Mouse (Mus musculus) spleen, adult 2 months (tissue): ENCODE data around the gene Muc1. TPM values are rescaled to one million over a fixed set of nuclear protein-coding genes. Genes with fewer than 3 reads are reported as not detected.

Experiments
- DNase-seq, 2 experiments: peaks; one replicate each; pipeline versions ENCODE4 v3.0.0 to v3.0.0-alpha.2; 2012 to 2021; ENCODE audit warnings: low spot score in 2 of 2, low read depth in 1 of 2
- H3K27ac ChIP-seq: fragments of 200-500 bp; 2 replicates; pipeline ENCODE4 v1.5.1; 2012; ENCODE audit warnings: low read length, inconsistent platforms; ENCODE audit not compliant: insufficient read depth
- H3K27me3 ChIP-seq: fragments of 200-500 bp; 2 replicates; pipeline ENCODE4 v1.6.1; 2012; ENCODE audit warnings: mild to moderate bottlenecking, moderate library complexity, low read length, inconsistent platforms; ENCODE audit not compliant: control insufficient read depth, insufficient read depth
- H3K36me3 ChIP-seq: fragments of 200-500 bp; 2 replicates; pipeline ENCODE4 v1.6.1; 2012; ENCODE audit warnings: mild to moderate bottlenecking, low read length, inconsistent platforms; ENCODE audit not compliant: control insufficient read depth, insufficient read depth
- H3K4me1 ChIP-seq: fragments of 200-500 bp; 2 replicates; pipeline ENCODE4 v1.6.1; 2011; ENCODE audit warnings: inconsistent platforms; ENCODE audit not compliant: control insufficient read depth, insufficient read depth, insufficient read length
- H3K4me3 ChIP-seq: fragments of 200-500 bp; 2 replicates; pipeline ENCODE4 v1.5.1; 2011; ENCODE audit warnings: mild to moderate bottlenecking, inconsistent platforms; ENCODE audit not compliant: insufficient read depth, insufficient read length; ENCODE audit errors: extremely low read depth
- CTCF ChIP-seq: fragments of 200-500 bp; IDR thresholded peaks from 2 replicates; pipeline ENCODE4 v1.5.1; 2011; ENCODE audit warnings: mild to moderate bottlenecking, inconsistent platforms; ENCODE audit not compliant: insufficient read depth, insufficient read length, insufficient replicate concordance; ENCODE audit errors: extremely low read depth
- POLR2A ChIP-seq: fragments of 200-500 bp; IDR thresholded peaks from 2 replicates; pipeline ENCODE4 v1.6.1; 2011; ENCODE audit warnings: low read depth, low read length, inconsistent platforms
- WGBS: fragments of 180-500 bp; shearing (Covaris S2); methylation state at CpG from one replicate; pipeline ENCODE4 v1.1.7; 2018; 5-methylcytosine and 5-hydroxymethylcytosine counted together
- polyA plus RNA-seq: library from polyadenylated mRNA; depleted of rRNA; stranded (reverse); fragments of >200 nt; gene quantifications from 2 replicates; pipeline ENCODE4 v1.2.3, GENCODE M21; 2012

Gene Muc1
- polyA plus RNA-seq, 1 experiment: 17.4 TPM

GRCm38 (mm10) chr3:89226900-89227299 is 2.0 kb upstream of the Muc1 start, which contains the start of gene Mtx1:
Gene Mtx1, minus strand, starts transcription at chr3:89227088.
- peak within 1 kb of the TSS; percentile 35; the same call in 1 of the 2 replicates for H3K4me3 ChIP-seq
- H3K27me3 ChIP-seq: peaks cover 8% of the 10 kb centered on the region; the same call in 1 of the 2 replicates
- no peak for TF ChIP-seq POLR2A
- no peak for TF ChIP-seq CTCF
- WGBS: 16% methylated on average over 21 of the region's 21 CpGs
- H3K4me1 ChIP-seq: peaks cover 14% of the 10 kb centered on the region; the same call in 1 of the 2 replicates
- H3K27ac ChIP-seq: no peak within 1 kb of the TSS
- no peak for DNase-seq
- no peaks in the 10 kb centered on the region for H3K36me3 ChIP-seq

GRCm38 (mm10) chr3:89227307-89228179 is 1.3 kb upstream of the Muc1 start:
- peaks cover 8% of the 10 kb centered on the region; the same call in 1 of the 2 replicates for H3K27me3 ChIP-seq
- WGBS: 5% methylated on average over 41 of the region's 41 CpGs
- peak in 1 of 2 experiments; percentile 33 for DNase-seq
- H3K36me3 ChIP-seq: no peaks in the 10 kb centered on the region
- H3K4me1 ChIP-seq: peaks cover 15% of the 10 kb centered on the region; the same call in 1 of the 2 replicates
- TF ChIP-seq POLR2A (no peak), CTCF (no peak)
- H3K27ac ChIP-seq: no peak overlapping the region
- peak overlapping the region; percentile 35; the same call in 1 of the 2 replicates for H3K4me3 ChIP-seq

- under 1% methylated on average over 18 of the region's 20 CpGs for WGBS
- no peak overlapping the region for H3K27ac ChIP-seq
- peak; percentile 58 to 87 for DNase-seq
Measured at GRCm38 (mm10) chr3:89228180-89228549, 692 bp upstream of the Muc1 start.

GRCm38 (mm10) chr3:89229276-89229675 is 419 bp downstream of the Muc1 start:
- Histone ChIP-seq H3K4me1 (peaks cover 28% of the 10 kb centered on the region), H3K27me3 (peaks cover 8% of the 10 kb centered on the region; the same call in 1 of the 2 replicates), H3K36me3 (no peaks in the 10 kb centered on the region), H3K27ac (no peak overlapping the region), H3K4me3 (no peak overlapping the region)
- TF ChIP-seq POLR2A (no peak), CTCF (no peak)
- no peak for DNase-seq
- WGBS: 87% methylated on average over 4 of the region's 4 CpGs

More at GRCm38 (mm10) chr3:89228180-89228549, 692 bp upstream of the Muc1 start:
- no peaks in the 10 kb centered on the region for H3K36me3 ChIP-seq
- H3K4me1 ChIP-seq: peaks cover 17% of the 10 kb centered on the region; the same call in 1 of the 2 replicates
- H3K4me3 ChIP-seq: peak overlapping the region; percentile 56
- TF ChIP-seq CTCF (peak; percentile 93), POLR2A (no peak)
- peaks cover 8% of the 10 kb centered on the region; the same call in 1 of the 2 replicates for H3K27me3 ChIP-seq

DNA sequence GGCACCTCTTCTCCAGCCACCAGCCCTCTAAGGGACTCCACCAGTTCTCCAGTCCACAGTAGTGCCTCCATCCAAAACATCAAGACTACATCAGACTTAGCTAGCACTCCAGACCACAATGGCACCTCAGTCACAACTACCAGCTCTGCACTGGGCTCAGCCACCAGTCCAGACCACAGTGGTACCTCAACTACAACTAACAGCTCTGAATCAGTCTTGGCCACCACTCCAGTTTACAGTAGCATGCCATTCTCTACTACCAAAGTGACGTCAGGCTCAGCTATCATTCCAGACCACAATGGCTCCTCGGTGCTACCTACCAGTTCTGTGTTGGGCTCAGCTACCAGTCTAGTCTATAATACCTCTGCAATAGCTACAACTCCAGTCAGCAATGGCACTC is 1.7 kb downstream of the Muc1 start:
- Histone ChIP-seq H3K4me3 (no peak overlapping the region), H3K36me3 (no peaks in the 10 kb centered on the region), H3K27me3 (peaks cover 8% of the 10 kb centered on the region; the same call in 1 of the 2 replicates), H3K4me1 (peaks cover 35% of the 10 kb centered on the region), H3K27ac (no peak overlapping the region)
- DNase-seq: no peak
- TF ChIP-seq POLR2A: no peak
- TF ChIP-seq CTCF: no peak
- WGBS: 83% methylated on average over 2 of the region's 2 CpGs

DNA sequence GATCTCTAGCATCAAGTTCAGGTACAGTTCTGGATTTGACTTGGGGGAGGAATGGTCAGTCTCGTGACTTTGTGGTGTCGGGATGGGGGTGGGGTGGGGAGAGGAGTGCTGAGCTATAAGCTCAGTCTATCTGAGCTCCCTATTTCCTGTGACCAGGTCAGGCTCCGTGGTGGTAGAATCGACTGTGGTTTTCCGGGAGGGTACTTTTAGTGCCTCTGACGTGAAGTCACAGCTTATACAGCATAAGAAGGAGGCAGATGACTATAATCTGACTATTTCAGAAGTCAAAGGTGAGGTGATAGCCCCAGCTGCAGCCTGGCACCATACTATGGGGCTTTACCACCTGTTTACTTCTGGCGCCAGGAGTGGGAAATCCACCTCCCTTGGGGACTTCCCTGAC is 2.5 kb downstream of the Muc1 start:
- Histone ChIP-seq H3K27me3 (peaks cover 8% of the 10 kb centered on the region; the same call in 1 of the 2 replicates), H3K27ac (no peak overlapping the region), H3K36me3 (no peaks in the 10 kb centered on the region), H3K4me3 (no peak overlapping the region), H3K4me1 (peaks cover 35% of the 10 kb centered on the region)
- DNase-seq: no peak
- TF ChIP-seq POLR2A: no peak
- no peak for TF ChIP-seq CTCF
- 25% methylated on average over 7 of the region's 7 CpGs for WGBS

GRCm38 (mm10) chr3:89231772-89232275 is 3.0 kb downstream of the Muc1 start:
- Histone ChIP-seq H3K27ac (no peak overlapping the region), H3K27me3 (peaks cover 5% of the 10 kb centered on the region; the same call in 1 of the 2 replicates), H3K4me3 (no peak overlapping the region), H3K36me3 (no peaks in the 10 kb centered on the region), H3K4me1 (peaks cover 35% of the 10 kb centered on the region)
- no peak for TF ChIP-seq POLR2A
- DNase-seq: no peak
- 69% methylated on average over 16 of the region's 16 CpGs for WGBS
